Mouse (Mus musculus): Measurements from ENCODE around the gene P3h3. TPM values are rescaled to one million over a fixed set of nuclear protein-coding genes. Genes with fewer than 3 reads are reported as not detected.
"Not testable (repeated sequence)": the region's sequence is repeated elsewhere in the genome, so short reads cannot be mapped to it uniquely, and the experiment has no call there.

Gene P3h3
- total RNA-seq (2014; fragmentation: Nextera tagmentation) (1.4 and 4.3 TPM in 2 replicates), total RNA-seq (2017) (3.4 and 4.0 TPM in 2 replicates)

- ATAC-seq (replicated peaks; ENCODE audit: poor library complexity, severe bottlenecking): peak; percentile 68
Measured at GRCm38 (mm10) chr6:124856916-124857839, at the start of gene P3h3. Gene P3h3 (minus strand): TSS chr6:124857752.

- no peak for ATAC-seq (replicated peaks; ENCODE audit: poor library complexity, severe bottlenecking)
Measured at GRCm38 (mm10) chr6:124904991-124905860, 47.7 kb upstream of the P3h3 start.

GRCm38 (mm10) chr6:124904161-124904981, 46.8 kb upstream of the P3h3 start:
- ATAC-seq (replicated peaks; ENCODE audit: poor library complexity, severe bottlenecking): peak; percentile 61

- ATAC-seq (replicated peaks; ENCODE audit: poor library complexity, severe bottlenecking): peak; percentile 78
Measured at GRCm38 (mm10) chr6:124903580-124904151, 46.1 kb upstream of the P3h3 start.

DNA sequence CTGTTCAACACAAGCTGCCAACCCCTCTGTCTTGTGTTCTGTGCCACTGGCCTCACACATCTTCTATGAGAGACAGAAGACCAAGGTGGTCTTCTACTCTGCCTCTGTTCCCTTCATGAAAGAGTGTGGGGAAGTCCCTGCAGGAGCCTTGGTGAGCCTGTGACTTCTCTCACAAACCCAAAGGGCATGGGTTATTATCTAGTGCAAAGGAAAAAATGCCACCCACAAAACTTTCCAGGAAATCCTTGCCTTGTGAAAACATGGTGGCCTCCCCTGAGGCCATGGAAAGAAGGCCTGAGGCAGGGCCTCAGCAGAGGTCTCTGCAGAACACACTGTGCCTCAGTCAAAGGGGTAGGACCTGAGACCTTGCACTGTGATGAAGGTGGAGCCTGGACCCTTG, 44.3 kb upstream of the P3h3 start:
- ATAC-seq (replicated peaks; ENCODE audit: poor library complexity, severe bottlenecking): no peak

- peak; percentile 78 for ATAC-seq (replicated peaks; ENCODE audit: poor library complexity, severe bottlenecking)
Measured at GRCm38 (mm10) chr6:124900801-124901480, 43.4 kb upstream of the P3h3 start.

- ATAC-seq (replicated peaks; ENCODE audit: poor library complexity, severe bottlenecking): no peak
Measured at GRCm38 (mm10) chr6:124900056-124900800, 42.7 kb upstream of the P3h3 start.

- ATAC-seq (replicated peaks; ENCODE audit: poor library complexity, severe bottlenecking): peak; percentile 54
Measured at GRCm38 (mm10) chr6:124898359-124898758, 40.8 kb upstream of the P3h3 start.

GRCm38 (mm10) chr6:124894113-124894512, 36.6 kb upstream of the P3h3 start:
- not testable (repeated sequence) for ATAC-seq (replicated peaks; ENCODE audit: poor library complexity, severe bottlenecking)

DNA sequence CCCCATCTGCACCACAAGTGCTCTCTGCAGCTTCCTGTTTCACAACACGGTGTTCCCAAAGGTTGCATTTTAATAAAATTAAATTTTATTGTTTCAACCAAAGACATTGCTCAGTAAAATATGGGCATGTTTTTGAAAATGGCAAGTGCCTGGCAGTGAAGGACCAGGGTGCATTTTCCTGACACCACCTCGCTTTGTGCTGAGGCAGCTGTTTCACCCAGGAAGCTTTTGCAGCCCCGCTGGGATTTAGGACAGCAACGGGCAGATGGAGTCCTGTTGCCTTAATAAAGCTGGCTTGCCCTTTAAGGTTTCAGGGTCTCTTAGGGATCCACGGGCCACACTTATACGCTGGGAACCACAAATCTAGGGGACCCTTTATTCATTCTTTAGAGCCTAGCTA, 33.4 kb upstream of the P3h3 start:
- peak; percentile 52 for ATAC-seq (replicated peaks; ENCODE audit: poor library complexity, severe bottlenecking)

DNA sequence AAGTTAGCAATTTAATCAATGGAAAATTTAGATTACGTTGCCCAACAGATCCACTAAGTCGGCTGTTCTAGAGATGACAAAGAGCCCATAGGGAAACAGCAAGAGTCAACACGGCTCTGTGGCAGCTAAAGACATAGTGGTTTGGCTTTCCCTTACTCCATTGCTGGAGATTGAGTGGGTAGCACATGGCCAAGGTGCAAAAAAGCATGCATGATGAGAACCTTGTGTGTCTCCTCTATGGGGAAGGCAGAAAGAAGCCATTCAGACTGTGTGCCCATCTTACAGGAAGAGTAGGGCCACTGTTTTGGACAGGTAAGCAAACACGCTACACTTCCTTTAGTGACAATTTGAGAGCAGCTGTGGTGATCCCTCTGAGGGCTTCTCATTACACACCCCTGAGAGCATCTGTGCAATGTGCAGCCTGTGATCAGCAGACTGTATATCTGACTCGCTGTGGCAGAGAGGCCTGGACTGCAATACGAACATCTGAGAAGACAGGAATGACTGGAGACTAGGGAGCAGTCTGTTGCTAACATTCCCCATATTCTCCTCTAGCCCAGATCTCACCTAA, 31.1 kb upstream of the P3h3 start:
- no peak for ATAC-seq (replicated peaks; ENCODE audit: poor library complexity, severe bottlenecking)

DNA sequence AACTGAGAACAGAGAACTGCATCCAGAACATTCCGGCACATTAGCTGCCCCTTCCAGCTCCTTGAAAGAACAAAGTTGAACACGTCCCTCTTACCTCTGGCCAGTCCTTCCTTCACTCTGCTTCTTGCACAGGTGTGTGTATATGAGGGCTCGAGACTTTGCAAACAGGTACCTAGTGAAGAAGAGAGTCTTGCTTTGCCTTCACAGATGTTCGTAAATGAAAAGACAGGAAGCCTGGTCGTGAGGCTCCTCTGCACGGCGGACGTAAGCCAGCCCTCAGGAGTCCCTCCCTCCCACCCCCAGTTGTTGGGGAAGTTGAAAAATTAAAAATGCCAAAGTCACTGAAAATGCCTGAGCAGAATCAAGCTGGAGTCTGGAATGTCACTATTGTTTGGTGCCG, 30.4 kb upstream of the P3h3 start, which contains the start of gene Cd4:
Cd4 (minus strand) TSS at position 236 of the 400 bp plus-strand sequence.
- no peak for ATAC-seq (replicated peaks; ENCODE audit: poor library complexity, severe bottlenecking)

GRCm38 (mm10) chr6:124885956-124886381, 28.4 kb upstream of the P3h3 start:
- ATAC-seq (replicated peaks; ENCODE audit: poor library complexity, severe bottlenecking): no peak

GRCm38 (mm10) chr6:124884714-124885500, 27.4 kb upstream of the P3h3 start:
- no peak for ATAC-seq (replicated peaks; ENCODE audit: poor library complexity, severe bottlenecking)

GRCm38 (mm10) chr6:124883351-124883750, 25.8 kb upstream of the P3h3 start:
- ATAC-seq (replicated peaks; ENCODE audit: poor library complexity, severe bottlenecking): no peak

- no peak for ATAC-seq (replicated peaks; ENCODE audit: poor library complexity, severe bottlenecking)
Measured at GRCm38 (mm10) chr6:124881821-124882220, 24.3 kb upstream of the P3h3 start.

DNA sequence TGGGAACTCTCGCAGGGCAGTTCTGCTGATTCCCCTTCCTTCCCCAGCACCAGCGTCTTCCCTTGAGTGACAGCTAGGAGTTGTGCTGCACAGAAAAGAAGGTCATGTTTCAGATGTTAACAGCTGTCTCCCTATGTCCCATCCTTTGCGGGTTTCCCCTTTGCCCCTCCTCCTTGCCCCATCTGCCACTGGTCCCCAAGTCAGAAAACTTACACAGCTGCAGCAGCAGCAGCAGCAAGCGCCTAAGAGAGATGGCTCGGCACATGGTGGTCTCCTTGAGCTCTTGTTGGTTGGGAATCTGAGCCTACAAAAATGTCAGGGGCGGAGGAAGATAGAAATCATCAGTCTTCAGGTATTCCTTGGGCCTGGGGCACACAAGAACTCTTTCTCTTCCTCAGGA, 21.8 kb upstream of the P3h3 start:
- ATAC-seq (replicated peaks; ENCODE audit: poor library complexity, severe bottlenecking): no peak
